Mouse (Mus musculus): Measurements from ENCODE around the gene Chsy1.

Chsy1 gene

GRCm38 (mm10) chr7:66109855-66110635 is 730 bp downstream of the Chsy1 start:
- no peak for DNase-seq

- no peak for DNase-seq
Observed at GRCm38 (mm10) chr7:66110636-66111112, 1.4 kb downstream of the Chsy1 start.

- no peak for DNase-seq
Observed at GRCm38 (mm10) chr7:66111211-66111610, 1.9 kb downstream of the Chsy1 start.

GRCm38 (mm10) chr7:66113561-66113960 is 4.2 kb downstream of the Chsy1 start:
- DNase-seq = no peak

GRCm38 (mm10) chr7:66115821-66116343 is 6.6 kb downstream of the Chsy1 start:
- DNase-seq = no peak

GRCm38 (mm10) chr7:66116906-66117482 is 7.7 kb downstream of the Chsy1 start:
- no peak for DNase-seq

GRCm38 (mm10) chr7:66118046-66118445 is 8.7 kb downstream of the Chsy1 start:
- DNase-seq = no peak

- no peak for DNase-seq
Observed at GRCm38 (mm10) chr7:66118796-66119195, 9.5 kb downstream of the Chsy1 start.

GRCm38 (mm10) chr7:66120139-66120538 is 10.8 kb downstream of the Chsy1 start:
- no peak for DNase-seq

GRCm38 (mm10) chr7:66120702-66121396 is 11.5 kb downstream of the Chsy1 start:
- no peak for DNase-seq

GRCm38 (mm10) chr7:66124551-66124968 is 15.2 kb downstream of the Chsy1 start:
- peak; percentile 91 for DNase-seq

- peak; percentile 96 for DNase-seq
Observed at GRCm38 (mm10) chr7:66125368-66125767, 16.1 kb downstream of the Chsy1 start.

- peak; percentile 72 for DNase-seq
Observed at GRCm38 (mm10) chr7:66127951-66128645, 18.8 kb downstream of the Chsy1 start.

- peak; percentile 67 for DNase-seq
Observed at GRCm38 (mm10) chr7:66128857-66129256, 19.5 kb downstream of the Chsy1 start.

GRCm38 (mm10) chr7:66130296-66130695 is 21.0 kb downstream of the Chsy1 start:
- DNase-seq = peak; percentile 55

GRCm38 (mm10) chr7:66131776-66132421 is 22.6 kb downstream of the Chsy1 start:
- peak; percentile 57 for DNase-seq

- DNase-seq = peak; percentile 4
Observed at GRCm38 (mm10) chr7:66134154-66134553, 24.8 kb downstream of the Chsy1 start.

- DNase-seq = peak; percentile 94
Observed at GRCm38 (mm10) chr7:66135644-66136043, 26.3 kb downstream of the Chsy1 start.

- DNase-seq = no peak
Observed at GRCm38 (mm10) chr7:66136187-66136586, 26.9 kb downstream of the Chsy1 start.

GRCm38 (mm10) chr7:66137309-66137708 is 28.0 kb downstream of the Chsy1 start:
- DNase-seq = peak; percentile 78

GRCm38 (mm10) chr7:66138301-66138700 is 29.0 kb downstream of the Chsy1 start:
- DNase-seq = peak; percentile 89

- peak; percentile 65 for DNase-seq
Observed at GRCm38 (mm10) chr7:66138878-66139277, 29.6 kb downstream of the Chsy1 start.
